Mouse (Mus musculus) kidney, adult 2 months (tissue): Measurements from ENCODE around the gene Vstm4.

ENCODE experiments used
- CTCF ChIP-seq: fragments of 200-500 bp; conservative IDR thresholded peaks from 2 replicates; pipeline ENCODE4 v1.5.1; 2011; ENCODE audit warnings: low read depth, mild to moderate bottlenecking, control low read depth, low read length, moderate library complexity, mixed read lengths; ENCODE audit not compliant: insufficient read depth, insufficient read length
- POLR2A ChIP-seq: fragments of 200-500 bp; IDR thresholded peaks from one replicate; pipeline ENCODE4 v1.6.1; 2011; ENCODE audit warnings: low read depth, low read length, control low read depth

DNA sequence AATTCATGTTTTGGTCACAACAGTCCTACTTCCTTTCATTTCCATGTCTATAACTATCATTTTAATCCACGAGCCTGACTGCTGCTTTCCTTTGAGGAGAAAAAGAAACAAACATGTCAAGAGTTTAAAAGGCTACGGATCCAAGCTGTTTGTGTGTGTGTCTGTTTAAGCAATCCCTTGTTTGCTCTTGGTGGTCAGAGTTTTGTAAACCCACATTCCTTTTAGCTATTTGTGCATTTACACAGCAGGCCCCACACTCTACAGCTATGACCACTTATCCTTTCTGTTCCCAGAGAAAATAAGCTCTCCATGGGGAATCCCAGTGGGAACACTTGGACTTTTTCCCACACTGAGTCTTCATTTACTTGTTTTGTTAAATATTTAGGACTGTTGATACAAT is 58.8 kb downstream of the Vstm4 start:
- no peak for TF ChIP-seq POLR2A
- no peak for TF ChIP-seq CTCF
